Mouse (Mus musculus): ENCODE measurements at regions not wholly inside any gene's neighbourhood (a gene's known extent, or its start where the extent isn't known, plus 50 kb on each side); places are given as distances from the start of the nearest gene placed in this dataset.
"Not testable (repeated sequence)": the region's sequence is repeated elsewhere in the genome, so short reads cannot be mapped to it uniquely, and the experiment has no call there.

DNA sequence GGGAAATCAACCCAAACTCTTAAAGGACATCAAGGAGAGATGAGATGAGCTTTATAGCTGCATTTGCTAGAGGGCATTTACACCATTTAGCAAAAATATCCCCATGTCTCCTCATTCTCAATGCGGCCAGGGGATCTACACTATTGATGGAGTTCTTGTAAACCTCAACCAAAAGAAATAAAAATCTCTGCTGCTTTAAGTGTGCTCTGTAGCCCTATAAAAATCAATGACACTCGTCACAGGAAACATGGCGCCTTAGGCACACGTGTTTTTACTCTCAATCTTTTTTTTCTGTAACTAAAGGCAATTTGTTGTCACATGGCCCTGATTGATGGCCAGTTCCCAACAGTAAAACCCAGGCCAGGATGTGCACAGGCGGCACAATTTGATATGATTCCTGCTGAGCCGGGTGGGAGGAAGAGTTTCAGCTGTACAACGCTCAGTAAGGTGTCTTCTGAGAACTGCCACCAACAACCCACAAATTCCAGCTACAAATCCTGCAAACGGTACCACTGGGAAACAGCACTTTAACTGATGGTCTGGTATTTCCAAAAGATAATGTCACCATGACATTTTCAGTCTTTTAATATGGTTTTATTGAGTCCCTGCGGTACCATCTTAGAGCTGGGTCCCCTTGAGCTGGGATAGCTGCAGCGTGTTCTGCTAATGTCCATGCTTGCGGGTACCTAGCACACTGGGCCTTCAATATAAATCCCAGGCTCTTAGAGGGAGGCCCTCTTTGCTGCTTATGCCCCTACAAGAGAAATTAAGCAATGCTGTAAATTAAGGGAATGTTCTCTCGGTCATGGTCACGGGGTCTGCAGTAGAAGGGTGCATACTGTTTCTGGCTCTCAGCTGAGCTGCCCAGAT is 78.8 kb downstream of the Tpbg start:
- no peak for DNase-seq

- no peak for DNase-seq
These were observed 83.1 kb downstream of the Tpbg start for GRCm38 (mm10) chr9:85925259-85925658.

DNA sequence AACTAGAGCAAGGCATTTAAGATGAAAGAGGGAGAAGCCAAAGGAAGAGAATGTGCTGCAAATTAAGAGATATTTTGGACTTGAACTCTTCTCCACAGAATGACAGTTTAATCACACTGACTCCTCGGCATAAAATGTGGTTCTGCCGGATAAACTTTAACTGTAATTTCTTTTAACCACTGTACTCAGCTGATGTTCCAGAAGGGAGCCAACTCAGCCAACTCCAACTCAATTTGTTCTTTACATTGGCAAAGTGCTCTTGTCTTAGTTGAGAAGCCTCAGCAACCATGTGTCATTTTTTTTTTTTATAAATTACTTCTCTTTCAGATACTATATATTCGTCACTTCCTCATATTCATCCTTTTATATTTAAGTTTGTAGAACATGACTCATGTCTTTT is 90.0 kb downstream of the Tpbg start:
- no peak for DNase-seq

DNA sequence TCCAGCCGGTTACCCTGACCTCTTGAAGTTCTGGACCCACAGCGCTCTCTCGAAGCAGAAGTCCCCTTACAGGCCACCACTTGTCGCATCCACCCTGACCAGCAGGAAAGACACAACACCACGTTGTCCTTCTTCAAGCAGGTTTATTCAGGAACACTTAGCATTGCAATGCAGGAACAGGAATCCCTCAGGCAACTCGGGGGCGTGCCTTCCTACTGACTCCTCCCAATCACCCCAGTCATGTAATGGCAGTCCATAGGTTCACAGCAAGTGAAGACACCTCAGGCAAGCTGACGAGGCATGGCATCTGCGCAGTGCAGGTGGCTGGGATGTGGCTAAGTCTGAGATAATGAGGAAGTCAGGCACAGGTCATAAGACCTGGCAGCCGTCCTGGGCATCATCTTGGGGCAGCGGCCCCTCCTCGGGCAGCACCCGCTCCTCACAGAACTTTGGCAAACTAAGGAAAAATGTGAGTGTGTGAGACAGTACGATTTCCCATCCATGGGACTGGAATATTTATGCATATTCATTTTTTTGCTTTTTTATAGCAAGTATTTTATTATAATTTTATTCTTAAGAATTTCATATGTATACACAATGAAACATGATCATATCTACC is 101.0 kb downstream of the Tpbg start:
- not testable (repeated sequence) for DNase-seq

DNA sequence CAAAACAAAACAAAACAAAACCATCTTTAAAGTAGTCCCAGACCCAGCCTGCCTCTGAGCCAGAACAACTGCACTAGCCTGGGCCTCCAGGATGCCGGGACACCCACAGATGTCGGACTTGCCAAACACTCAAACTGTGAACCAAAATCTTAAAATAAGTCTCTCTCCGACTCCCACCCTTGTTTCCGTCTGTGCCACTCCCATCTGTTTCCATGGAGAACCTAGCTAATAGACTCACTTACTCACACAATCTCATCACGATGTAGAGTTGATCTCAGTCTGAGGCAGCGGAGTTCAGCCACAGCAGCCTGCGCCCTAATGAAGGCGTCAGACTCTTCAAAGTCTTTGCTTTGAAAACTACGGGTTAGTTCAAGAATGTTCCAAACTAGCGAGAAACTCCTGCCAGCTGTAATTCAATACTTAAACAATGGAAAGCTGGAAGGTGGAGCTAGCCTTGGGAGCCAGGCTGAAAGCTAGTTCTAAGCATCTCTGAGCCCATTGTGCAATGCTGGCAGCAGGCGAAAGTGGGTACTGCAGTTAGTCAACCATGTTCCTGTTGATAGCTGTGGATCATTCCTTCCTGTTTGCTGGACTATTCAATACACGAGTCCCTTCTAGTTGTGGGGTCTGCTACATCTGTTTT is 106.4 kb downstream of the Tpbg start:
- DNase-seq = no peak

DNA sequence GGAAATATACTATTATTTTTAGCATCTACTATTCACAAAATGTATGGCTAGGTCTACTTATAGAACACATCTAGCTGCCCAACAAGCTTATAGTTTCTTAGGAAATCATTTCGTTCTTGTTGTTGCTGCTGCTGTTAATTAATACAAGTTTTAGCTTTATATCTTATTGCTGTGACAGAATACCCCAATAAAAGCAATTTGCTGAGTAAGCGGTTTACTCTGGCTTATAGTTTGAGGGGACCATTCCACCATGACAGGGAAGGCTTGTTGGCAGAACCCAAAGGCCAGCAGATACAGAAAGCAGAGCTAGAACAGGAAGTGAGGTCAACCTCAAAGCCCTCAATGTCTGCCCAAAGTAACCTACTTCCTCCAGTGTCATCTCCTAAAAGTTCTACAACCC is 109.6 kb downstream of the Tpbg start:
- DNase-seq = no peak

DNA sequence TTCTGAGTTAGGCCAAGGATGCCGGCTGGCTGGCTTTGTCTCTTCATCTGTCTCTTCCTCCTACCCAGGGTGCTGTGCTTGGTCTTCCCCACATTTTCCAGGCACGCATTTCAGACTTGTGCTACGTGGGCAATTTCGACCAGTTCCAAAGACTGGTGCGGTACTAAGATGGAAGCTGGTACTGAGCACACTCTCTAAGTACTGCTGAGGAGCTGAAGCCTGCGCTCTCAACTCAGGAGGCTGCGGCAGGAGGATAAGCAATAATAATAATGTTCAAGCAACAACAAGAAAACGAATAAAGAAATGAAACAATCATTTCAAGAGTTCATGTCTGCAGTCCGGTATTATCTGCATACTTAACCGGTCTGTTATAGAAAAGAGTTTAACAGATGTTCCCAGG is 127.9 kb downstream of the Tpbg start:
- no peak for DNase-seq

GRCm38 (mm10) chr9:85981428-85981827 is 139.2 kb downstream of the Tpbg start:
- DNase-seq = no peak

DNA sequence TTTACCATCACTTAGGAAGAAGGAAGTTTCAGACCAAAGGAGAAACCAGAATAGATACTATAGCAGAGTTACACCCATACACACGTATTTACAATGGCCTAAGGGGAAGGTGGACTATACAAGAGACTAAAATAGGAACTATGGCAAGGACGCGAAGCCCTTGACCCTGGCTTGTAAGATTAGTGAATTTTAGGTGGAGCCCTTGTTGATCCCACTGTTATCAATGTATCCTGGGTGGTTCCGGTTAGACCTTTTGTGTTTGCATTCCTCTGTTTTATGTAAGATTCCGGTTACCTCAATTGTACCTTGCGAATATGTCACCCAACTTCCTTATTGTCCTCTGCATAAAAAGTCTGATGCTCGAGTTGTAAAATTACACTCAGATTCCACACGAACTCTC is 141.3 kb downstream of the Tpbg start:
- not testable (repeated sequence) for DNase-seq

DNA sequence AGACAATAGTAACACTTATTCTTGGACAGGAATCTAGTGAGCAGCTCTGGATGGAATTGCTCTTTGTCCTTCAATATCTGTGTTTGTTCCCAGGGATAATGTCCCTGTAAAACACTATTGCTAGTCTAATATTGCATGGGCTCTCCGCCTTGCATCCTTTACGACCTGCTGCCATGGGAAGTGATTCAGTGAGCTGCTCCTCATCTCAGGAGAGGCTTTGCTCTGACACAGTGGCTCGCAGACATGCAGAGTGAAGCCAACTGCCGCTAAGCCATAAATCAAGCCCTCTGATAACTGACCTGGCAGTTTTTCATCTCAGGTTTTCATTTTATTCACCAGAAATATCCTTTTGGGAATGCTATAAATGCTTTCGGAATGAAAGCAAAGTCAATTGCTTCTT is 143.5 kb downstream of the Tpbg start:
- no peak for DNase-seq

GRCm38 (mm10) chr9:85986142-85986541 is 144.0 kb downstream of the Tpbg start:
- DNase-seq = no peak

- no peak for DNase-seq
These were observed 160.8 kb downstream of the Tpbg start for GRCm38 (mm10) chr9:86002996-86003395.

DNA sequence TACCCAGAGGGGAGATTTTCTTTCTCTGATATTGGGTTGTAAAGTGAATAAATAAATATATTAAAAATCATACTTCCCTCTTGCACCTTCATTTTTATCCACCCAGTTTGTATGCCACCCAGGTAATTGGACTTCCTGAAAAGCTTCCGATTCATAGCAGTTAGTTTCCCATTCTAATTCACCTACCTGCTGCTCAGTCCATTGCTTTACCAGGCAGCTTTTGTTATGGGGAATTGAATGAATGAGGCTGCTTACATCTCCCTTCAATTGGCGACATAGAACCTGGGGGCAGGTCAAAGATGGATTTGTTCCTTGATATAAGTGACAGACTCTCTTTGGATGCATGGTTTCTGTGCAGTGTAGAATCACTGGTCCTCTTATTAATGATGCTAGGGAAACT is 169.5 kb downstream of the Tpbg start:
- DNase-seq = no peak

DNA sequence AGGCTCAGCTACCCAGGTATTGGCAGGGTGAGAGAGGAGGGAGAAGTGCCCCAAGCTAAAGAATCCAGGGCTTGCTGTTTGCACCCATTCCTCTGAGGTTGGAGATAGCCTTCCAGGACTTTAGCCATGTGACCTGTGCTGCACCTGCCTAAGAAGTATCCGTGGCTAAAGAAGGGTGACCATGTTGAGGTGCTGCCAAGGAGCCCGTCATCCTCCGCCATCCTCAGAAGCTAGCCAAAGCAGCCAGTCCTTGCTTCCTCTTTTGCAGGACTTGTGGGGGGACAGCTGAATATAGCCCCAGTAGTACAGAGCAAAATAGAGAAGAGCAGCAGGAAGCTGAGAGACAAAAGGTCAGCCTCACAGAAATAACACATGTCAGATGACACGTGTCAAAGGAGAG is 173.7 kb downstream of the Tpbg start:
- no peak for DNase-seq

DNA sequence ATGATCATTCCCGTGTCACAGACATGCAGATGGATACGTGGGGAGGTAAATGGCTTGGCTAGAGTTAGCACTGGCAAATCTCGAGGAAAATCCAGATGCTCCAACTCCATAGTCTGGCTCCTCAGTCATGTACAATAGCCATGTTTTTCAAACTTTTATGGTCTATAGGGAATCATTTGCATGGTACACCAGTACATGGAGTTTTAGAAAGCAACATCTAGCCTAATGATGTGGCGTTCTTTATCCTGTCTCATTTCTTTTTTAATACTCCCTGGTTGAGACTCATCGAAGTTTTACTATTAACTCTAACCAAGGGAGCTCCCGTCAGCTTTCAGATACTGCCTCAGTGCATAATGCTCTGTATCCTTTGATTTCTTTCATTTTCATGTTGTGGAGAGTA is 178.0 kb downstream of the Tpbg start:
- DNase-seq = no peak

- DNase-seq = no peak
These were observed 178.6 kb downstream of the Tpbg start for GRCm38 (mm10) chr9:86020765-86021164.

DNA sequence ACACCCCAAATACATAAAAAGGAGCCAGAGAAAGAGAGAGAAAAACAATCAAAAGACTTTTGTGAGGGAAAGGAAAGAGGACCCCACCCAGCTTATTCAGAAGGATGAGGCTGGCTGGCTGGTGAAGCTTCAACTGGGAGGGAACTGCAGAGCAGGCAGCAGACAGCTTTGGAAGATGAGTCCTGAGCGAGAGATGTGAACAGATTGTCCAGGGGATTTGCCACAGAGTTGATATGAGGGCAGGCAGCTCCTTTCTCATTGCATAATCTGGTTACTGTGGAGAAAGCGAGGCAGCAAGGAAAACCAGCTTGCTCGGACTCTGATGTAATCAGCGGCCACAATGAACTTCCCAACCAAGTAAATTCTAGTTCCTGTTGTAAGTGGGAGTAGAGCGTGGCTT is 188.6 kb downstream of the Tpbg start:
- DNase-seq = no peak

GRCm38 (mm10) chr9:86044098-86044497 is 201.9 kb downstream of the Tpbg start:
- no peak for DNase-seq

- DNase-seq = no peak
These were observed 215.9 kb downstream of the Tpbg start for GRCm38 (mm10) chr9:86058116-86058515.

GRCm38 (mm10) chr9:86060049-86060448 is 217.9 kb downstream of the Tpbg start:
- DNase-seq = no peak

- no peak for DNase-seq
These were observed 219.1 kb downstream of the Tpbg start for GRCm38 (mm10) chr9:86061230-86061629.

- no peak for DNase-seq
These were observed 237.1 kb downstream of the Tpbg start for GRCm38 (mm10) chr9:86079275-86079674.

- no peak for DNase-seq
These were observed 239.7 kb downstream of the Tpbg start for GRCm38 (mm10) chr9:86081873-86082272.

DNA sequence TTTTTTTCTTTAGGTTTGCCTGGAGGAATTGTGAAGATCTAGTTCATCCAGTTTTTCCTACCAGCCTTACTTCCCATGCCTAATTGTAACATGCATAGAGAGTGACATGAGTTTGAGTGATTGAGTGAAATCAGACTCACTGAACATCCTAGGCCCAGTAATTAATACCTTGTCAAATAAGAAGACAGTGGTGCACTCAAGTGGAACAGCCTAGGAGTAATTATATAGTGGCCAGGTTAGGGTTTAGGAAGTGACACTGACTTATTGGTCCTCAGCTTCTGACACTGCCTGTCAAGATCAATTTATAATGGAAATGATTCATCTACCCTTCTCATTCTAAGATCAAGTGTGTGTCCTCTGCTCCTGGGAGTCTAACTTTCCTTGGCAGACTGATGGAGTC is 250.8 kb downstream of the Tpbg start:
- no peak for DNase-seq

Data from cerebellum, adult 8-10 months (tissue).